Mouse (Mus musculus) myocyte (in vitro differentiated cells): Measurements from ENCODE around the gene Car7.

ENCODE experiments used
- POLR2A ChIP-seq: IDR thresholded peaks from one replicate; pipeline ENCODE4 v1.6.1; 2011; ENCODE audit warnings: low read depth, mild to moderate bottlenecking, control low read depth, moderate library complexity; ENCODE audit not compliant: insufficient read length
- POLR2AphosphoS2 ChIP-seq: IDR thresholded peaks from one replicate; pipeline ENCODE4 v1.6.1; 2011; ENCODE audit warnings: low read depth, control low read depth; ENCODE audit not compliant: insufficient read length
- TCF12 ChIP-seq: IDR thresholded peaks from one replicate; pipeline ENCODE4 v1.6.1; 2011; ENCODE audit warnings: mild to moderate bottlenecking, control low read depth; ENCODE audit not compliant: poor library complexity, insufficient read depth, severe bottlenecking
- USF1 ChIP-seq: IDR thresholded peaks from one replicate; pipeline ENCODE4 v1.6.1; 2011; ENCODE audit warnings: low read depth, mild to moderate bottlenecking, control low read depth, moderate library complexity

DNA sequence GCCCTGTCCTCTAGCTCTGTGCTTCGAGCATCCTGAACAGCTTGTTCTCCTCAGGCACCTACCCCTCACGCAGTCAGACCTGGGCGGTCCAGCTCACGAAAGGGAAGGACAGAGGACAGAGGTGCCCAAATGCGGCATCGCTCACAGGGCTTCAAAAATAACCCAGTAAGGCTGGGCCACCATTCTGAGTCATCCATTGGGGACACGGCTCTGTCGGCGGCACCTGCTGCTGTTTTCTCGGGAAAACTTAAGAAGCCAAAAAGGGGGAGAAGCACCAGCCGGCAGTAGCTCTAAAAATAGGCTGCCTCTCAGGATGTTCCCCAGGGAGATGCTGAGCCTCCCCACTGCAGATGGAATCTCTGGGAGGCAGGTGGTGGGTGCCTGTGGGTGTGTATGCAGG, 7.7 kb downstream of the Car7 start:
- TF ChIP-seq POLR2AphosphoS2 = no peak
- TF ChIP-seq TCF12 = no peak
- TF ChIP-seq USF1 = no peak
- no peak for TF ChIP-seq POLR2A
